Mouse (Mus musculus): ENCODE measurements around the gene Acsm5. TPM values are rescaled to one million over a fixed set of nuclear protein-coding genes. Genes with fewer than 3 reads are reported as not detected.

The Acsm5 gene
- polyA plus RNA-seq (2014; fragmentation: Nextera tagmentation; extraction: Ambion mirVana), result 0.11 and 0.19 TPM in 2 replicates

- Histone ChIP-seq H3K4me1 (ENCODE audit: control insufficient read depth, insufficient read depth, low read length) (no peaks in the 10 kb centered on the region), H3K4me2 (replicated peaks; ENCODE audit: low read depth, low read length) (no peak within 1 kb of the TSS), H3K27ac (ENCODE audit: low read depth, low read length) (no peak within 1 kb of the TSS), H3K4me3 (ENCODE audit: low read length) (no peak within 1 kb of the TSS), H3K9ac (ENCODE audit: low read depth, low read length) (no peak within 1 kb of the TSS), H3K36me3 (ENCODE audit: control insufficient read depth, insufficient read depth, low read length) (no peaks in the 10 kb centered on the region), H3K27me3 (ENCODE audit: control insufficient read depth, insufficient read depth, low read length) (no peaks in the 10 kb centered on the region), H3K9me3 (ENCODE audit: control insufficient read depth, low read length) (no peaks in the 10 kb centered on the region)
- 72% methylated on average over 5 of the region's 5 CpGs for WGBS
- no peak for ATAC-seq (ENCODE audit: low FRiP score, low TSS enrichment)
Observed at GRCm38 (mm10) chr7:119519163-119519562, at the start of gene Acsm5. Gene Acsm5, plus strand, starts transcription at chr7:119519463.

DNA sequence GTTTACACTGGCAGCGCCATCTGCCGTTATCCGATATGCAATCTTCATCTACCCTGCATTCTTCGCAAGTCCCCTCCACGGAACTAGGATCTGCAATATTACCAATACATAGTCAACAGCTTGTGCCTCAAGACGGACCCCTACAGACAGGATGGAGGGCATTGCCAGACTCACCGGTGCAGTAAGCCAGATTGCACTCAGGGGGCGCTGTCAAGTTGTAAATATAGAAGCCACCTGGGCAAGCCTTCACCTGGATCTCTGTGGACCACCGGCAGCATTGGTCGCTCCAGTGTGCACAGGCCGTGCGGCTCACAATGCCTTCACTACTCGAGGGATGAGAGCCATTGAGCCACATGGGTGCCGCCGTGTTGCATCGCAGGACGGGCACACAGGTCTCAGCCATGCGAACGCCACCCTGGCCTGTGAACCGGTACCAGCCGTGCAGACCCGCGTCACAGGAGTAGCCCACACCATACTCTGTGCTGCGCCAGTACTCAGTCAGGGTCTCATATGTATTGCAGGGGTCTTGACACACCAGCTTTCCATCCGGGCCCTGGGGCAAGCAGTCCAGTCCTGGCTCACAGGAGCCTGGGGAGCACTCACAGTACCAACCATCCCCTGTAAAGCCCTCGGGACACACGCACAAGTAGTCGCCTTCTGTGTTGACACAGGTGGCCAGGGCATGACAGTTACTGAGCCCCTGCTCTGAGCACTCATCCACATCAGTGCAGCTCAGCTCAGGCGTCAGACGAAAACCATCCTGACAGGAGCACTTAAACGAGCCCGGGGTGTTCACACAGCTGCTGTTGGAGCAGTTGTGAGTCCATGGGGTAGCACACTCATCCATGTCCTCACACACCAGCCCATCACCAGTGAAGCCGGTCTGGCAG, 42.5 kb upstream of the Acsm5 start:
- 60% methylated on average over 33 of the region's 33 CpGs for WGBS
- H3K9ac ChIP-seq (ENCODE audit: low read depth, low read length), result no peak overlapping the region
- no peaks in the 10 kb centered on the region for H3K4me1 ChIP-seq (ENCODE audit: control insufficient read depth, insufficient read depth, low read length)
- peak; percentile 93 for ATAC-seq (ENCODE audit: low FRiP score, low TSS enrichment)
- no peaks in the 10 kb centered on the region for H3K36me3 ChIP-seq (ENCODE audit: control insufficient read depth, insufficient read depth, low read length)
- no peak overlapping the region for H3K4me2 ChIP-seq (replicated peaks; ENCODE audit: low read depth, low read length)
- H3K27me3 ChIP-seq (ENCODE audit: control insufficient read depth, insufficient read depth, low read length), result no peaks in the 10 kb centered on the region
- no peak overlapping the region for H3K4me3 ChIP-seq (ENCODE audit: low read length)
- H3K9me3 ChIP-seq (ENCODE audit: control insufficient read depth, low read length), result no peaks in the 10 kb centered on the region
- H3K27ac ChIP-seq (ENCODE audit: low read depth, low read length), result no peak overlapping the region

DNA sequence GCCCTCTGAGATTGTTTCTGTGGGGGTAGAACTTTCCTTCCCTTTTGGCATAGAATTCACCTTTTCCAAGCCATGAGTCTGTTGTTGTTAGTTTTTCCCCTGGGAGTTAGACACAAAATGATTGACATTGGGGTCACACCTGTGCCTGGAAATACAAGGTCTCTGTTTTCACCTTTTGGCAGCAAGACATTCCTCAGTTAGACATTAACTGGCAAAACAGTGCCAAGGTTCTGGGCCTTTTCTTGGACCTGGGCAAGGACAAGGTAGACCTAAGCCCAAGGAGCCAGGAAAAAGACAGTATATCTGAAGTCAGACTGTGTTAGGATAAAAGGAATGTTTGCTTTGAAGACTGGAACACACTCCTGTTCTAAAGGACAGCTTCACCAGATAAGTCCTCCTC, 40.0 kb upstream of the Acsm5 start, which contains the start of gene Umod:
TSS of gene Umod (minus strand) at position 27 of the 400 bp plus-strand sequence.
- H3K27me3 ChIP-seq (ENCODE audit: control insufficient read depth, insufficient read depth, low read length), result no peaks in the 10 kb centered on the region
- no peak within 1 kb of the TSS for H3K27ac ChIP-seq (ENCODE audit: low read depth, low read length)
- H3K4me2 ChIP-seq (replicated peaks; ENCODE audit: low read depth, low read length), result no peak within 1 kb of the TSS
- no peak for ATAC-seq (ENCODE audit: low FRiP score, low TSS enrichment)
- H3K36me3 ChIP-seq (ENCODE audit: control insufficient read depth, insufficient read depth, low read length), result no peaks in the 10 kb centered on the region
- no peak within 1 kb of the TSS for H3K9ac ChIP-seq (ENCODE audit: low read depth, low read length)
- H3K9me3 ChIP-seq (ENCODE audit: control insufficient read depth, low read length), result no peaks in the 10 kb centered on the region
- no peak within 1 kb of the TSS for H3K4me3 ChIP-seq (ENCODE audit: low read length)
- H3K4me1 ChIP-seq (ENCODE audit: control insufficient read depth, insufficient read depth, low read length), result no peaks in the 10 kb centered on the region

- Histone ChIP-seq H3K27me3 (ENCODE audit: control insufficient read depth, insufficient read depth, low read length) (no peaks in the 10 kb centered on the region), H3K9me3 (ENCODE audit: control insufficient read depth, low read length) (no peaks in the 10 kb centered on the region), H3K27ac (ENCODE audit: low read depth, low read length) (no peak overlapping the region), H3K4me2 (replicated peaks; ENCODE audit: low read depth, low read length) (no peak overlapping the region), H3K9ac (ENCODE audit: low read depth, low read length) (no peak overlapping the region), H3K4me1 (ENCODE audit: control insufficient read depth, insufficient read depth, low read length) (no peaks in the 10 kb centered on the region), H3K4me3 (ENCODE audit: low read length) (no peak overlapping the region), H3K36me3 (ENCODE audit: control insufficient read depth, insufficient read depth, low read length) (no peaks in the 10 kb centered on the region)
- ATAC-seq (ENCODE audit: low FRiP score, low TSS enrichment), result no peak
- WGBS, result 78% methylated on average over 4 of the region's 4 CpGs
Observed at GRCm38 (mm10) chr7:119484154-119484553, 35.1 kb upstream of the Acsm5 start.

DNA sequence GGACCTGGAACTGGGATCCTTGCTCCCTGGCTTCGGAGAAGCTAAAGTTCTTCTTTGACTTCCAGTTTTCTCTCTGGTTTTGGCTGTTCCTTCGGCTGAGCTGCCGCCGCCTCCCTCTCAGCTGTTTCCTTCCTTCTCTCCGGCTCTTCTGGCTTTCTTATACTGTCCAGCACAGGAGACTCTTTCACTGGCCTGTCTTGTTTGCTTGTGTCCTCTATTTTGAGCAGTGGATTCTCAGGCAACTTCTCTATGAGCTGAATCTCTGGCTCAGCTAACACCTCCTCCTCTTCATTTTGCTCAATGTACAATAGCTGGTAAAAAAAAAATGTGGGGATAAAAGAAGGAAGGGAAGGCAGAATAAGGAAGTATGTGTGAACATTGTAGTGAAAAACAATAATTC, 32.6 kb upstream of the Acsm5 start:
- Histone ChIP-seq H3K9me3 (ENCODE audit: control insufficient read depth, low read length) (no peaks in the 10 kb centered on the region), H3K9ac (ENCODE audit: low read depth, low read length) (no peak overlapping the region), H3K4me1 (ENCODE audit: control insufficient read depth, insufficient read depth, low read length) (no peaks in the 10 kb centered on the region), H3K4me2 (replicated peaks; ENCODE audit: low read depth, low read length) (no peak overlapping the region), H3K4me3 (ENCODE audit: low read length) (no peak overlapping the region), H3K27ac (ENCODE audit: low read depth, low read length) (no peak overlapping the region), H3K36me3 (ENCODE audit: control insufficient read depth, insufficient read depth, low read length) (no peaks in the 10 kb centered on the region), H3K27me3 (ENCODE audit: control insufficient read depth, insufficient read depth, low read length) (no peaks in the 10 kb centered on the region)
- ATAC-seq (ENCODE audit: low FRiP score, low TSS enrichment), result no peak
- WGBS, result 92% methylated on average over 5 of the region's 5 CpGs

DNA sequence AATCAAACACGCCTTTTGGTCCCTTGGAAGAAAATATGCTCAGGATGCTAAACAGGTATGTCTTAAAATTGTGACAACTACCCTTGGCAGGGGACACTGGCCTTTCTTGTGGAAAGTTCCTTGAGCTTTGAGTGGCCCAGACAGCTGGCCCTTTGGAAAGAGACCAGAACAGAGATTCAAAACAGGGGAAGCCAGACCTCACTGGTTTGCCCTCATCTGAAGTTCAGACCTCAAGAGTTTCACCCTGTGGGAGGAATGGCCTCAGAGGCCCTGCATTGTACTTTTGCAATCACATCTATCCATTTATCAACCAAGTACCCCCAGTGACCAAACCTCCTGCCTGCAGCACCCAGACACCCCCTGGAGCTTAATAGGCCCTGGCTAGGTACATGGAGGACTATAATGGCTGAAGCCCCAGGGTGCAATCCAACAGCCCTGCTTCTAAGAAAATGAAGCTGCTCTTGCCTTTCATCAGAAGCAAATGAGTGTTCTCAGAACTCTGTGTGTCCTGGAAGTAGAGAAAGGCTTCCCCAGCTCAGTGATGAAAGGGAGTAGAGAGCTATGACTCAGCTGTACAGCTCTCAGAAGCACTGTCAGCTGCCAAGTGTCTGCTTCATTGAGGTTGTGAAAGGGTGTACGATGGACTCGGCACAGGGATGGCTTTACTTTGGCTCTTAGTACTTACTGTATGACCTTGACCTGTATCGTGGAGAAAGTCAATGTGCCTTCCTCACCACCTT, 29.1 kb upstream of the Acsm5 start:
- WGBS, result 82% methylated on average over 4 of the region's 4 CpGs
- no peaks in the 10 kb centered on the region for H3K4me1 ChIP-seq (ENCODE audit: control insufficient read depth, insufficient read depth, low read length)
- no peaks in the 10 kb centered on the region for H3K9me3 ChIP-seq (ENCODE audit: control insufficient read depth, low read length)
- no peak overlapping the region for H3K9ac ChIP-seq (ENCODE audit: low read depth, low read length)
- no peak for ATAC-seq (ENCODE audit: low FRiP score, low TSS enrichment)
- H3K27me3 ChIP-seq (ENCODE audit: control insufficient read depth, insufficient read depth, low read length), result no peaks in the 10 kb centered on the region
- H3K27ac ChIP-seq (ENCODE audit: low read depth, low read length), result no peak overlapping the region
- no peak overlapping the region for H3K4me3 ChIP-seq (ENCODE audit: low read length)
- H3K36me3 ChIP-seq (ENCODE audit: control insufficient read depth, insufficient read depth, low read length), result no peaks in the 10 kb centered on the region
- no peak overlapping the region for H3K4me2 ChIP-seq (replicated peaks; ENCODE audit: low read depth, low read length)

- H3K9me3 ChIP-seq (ENCODE audit: control insufficient read depth, low read length), result no peaks in the 10 kb centered on the region
- H3K27me3 ChIP-seq (ENCODE audit: control insufficient read depth, insufficient read depth, low read length), result no peaks in the 10 kb centered on the region
- no peak overlapping the region for H3K9ac ChIP-seq (ENCODE audit: low read depth, low read length)
- no peaks in the 10 kb centered on the region for H3K4me1 ChIP-seq (ENCODE audit: control insufficient read depth, insufficient read depth, low read length)
- H3K4me2 ChIP-seq (replicated peaks; ENCODE audit: low read depth, low read length), result no peak overlapping the region
- H3K27ac ChIP-seq (ENCODE audit: low read depth, low read length), result no peak overlapping the region
- ATAC-seq (ENCODE audit: low FRiP score, low TSS enrichment), result no peak
- 81% methylated on average over 3 of the region's 4 CpGs for WGBS
- no peaks in the 10 kb centered on the region for H3K36me3 ChIP-seq (ENCODE audit: control insufficient read depth, insufficient read depth, low read length)
- H3K4me3 ChIP-seq (ENCODE audit: low read length), result no peak overlapping the region
Observed at GRCm38 (mm10) chr7:119511143-119511542, 8.1 kb upstream of the Acsm5 start.

- WGBS, result 27% methylated on average over 7 of the region's 7 CpGs
- no peak overlapping the region for H3K27ac ChIP-seq (ENCODE audit: low read depth, low read length)
- H3K27me3 ChIP-seq (ENCODE audit: control insufficient read depth, insufficient read depth, low read length), result no peaks in the 10 kb centered on the region
- peak; percentile 66; the same call in 1 of the 2 replicates for ATAC-seq (ENCODE audit: low FRiP score, low TSS enrichment)
- H3K4me1 ChIP-seq (ENCODE audit: control insufficient read depth, insufficient read depth, low read length), result no peaks in the 10 kb centered on the region
- H3K36me3 ChIP-seq (ENCODE audit: control insufficient read depth, insufficient read depth, low read length), result no peaks in the 10 kb centered on the region
- no peaks in the 10 kb centered on the region for H3K9me3 ChIP-seq (ENCODE audit: control insufficient read depth, low read length)
- no peak overlapping the region for H3K9ac ChIP-seq (ENCODE audit: low read depth, low read length)
- no peak overlapping the region for H3K4me2 ChIP-seq (replicated peaks; ENCODE audit: low read depth, low read length)
- H3K4me3 ChIP-seq (ENCODE audit: low read length), result no peak overlapping the region
Observed at GRCm38 (mm10) chr7:119513056-119513455, 6.2 kb upstream of the Acsm5 start.
